Mouse (Mus musculus): ENCODE data around the gene Spaca3. TPM values are rescaled to one million over a fixed set of nuclear protein-coding genes. Genes with fewer than 3 reads are reported as not detected.

Gene Spaca3
- polyA plus RNA-seq, 1 experiment from 2014 or later = not detected

DNA sequence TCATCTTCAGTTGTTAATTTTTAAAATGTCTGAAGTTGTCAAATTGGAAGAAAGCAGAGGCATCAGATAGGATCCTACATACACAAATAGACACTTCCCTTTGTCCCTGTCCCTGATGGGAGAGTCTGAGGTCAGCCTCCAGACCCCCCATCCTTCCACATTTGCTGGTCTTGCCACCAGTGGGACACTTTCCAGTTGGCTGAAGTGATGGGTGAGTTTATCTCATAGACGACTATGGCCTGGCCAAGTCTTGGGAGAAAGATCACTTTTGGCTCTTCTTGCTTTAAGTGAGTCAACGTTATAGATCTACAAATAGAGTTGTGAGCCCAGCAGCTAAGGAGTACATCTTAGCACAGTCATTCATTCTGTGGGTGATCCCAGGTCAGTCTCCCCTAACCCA is 19.9 kb downstream of the Spaca3 start:
- Histone ChIP-seq H3K9ac (ENCODE audit: low read length) (no peak overlapping the region), H3K27me3 (ENCODE audit: control insufficient read depth, insufficient read depth, low read length) (no peaks in the 10 kb centered on the region), H3K9me3 (ENCODE audit: control insufficient read depth, low read length) (no peaks in the 10 kb centered on the region), H3K27ac (ENCODE audit: low read depth, low read length) (no peak overlapping the region), H3K4me3 (ENCODE audit: low read depth, low read length) (no peak overlapping the region), H3K4me1 (ENCODE audit: control insufficient read depth, insufficient read depth, low read length) (no peaks in the 10 kb centered on the region), H3K4me2 (ENCODE audit: low read depth) (no peak overlapping the region), H3K36me3 (ENCODE audit: control insufficient read depth, insufficient read depth, low read length) (no peaks in the 10 kb centered on the region)
- WGBS = 89% methylated on average over 2 of the region's 2 CpGs
- DNase-seq (ENCODE audit: low spot score) (no peak), ATAC-seq (ENCODE audit: insufficient read depth, low FRiP score, low TSS enrichment) (no peak)

GRCm38 (mm10) chr11:80882229-80882810 is 24.2 kb downstream of the Spaca3 start:
- no peak overlapping the region for H3K9ac ChIP-seq (ENCODE audit: low read length)
- DNase-seq (ENCODE audit: low spot score) (no peak), ATAC-seq (ENCODE audit: insufficient read depth, low FRiP score, low TSS enrichment) (no peak)
- no peaks in the 10 kb centered on the region for H3K9me3 ChIP-seq (ENCODE audit: control insufficient read depth, low read length)
- 90% methylated on average over 7 of the region's 7 CpGs for WGBS
- H3K36me3 ChIP-seq (ENCODE audit: control insufficient read depth, insufficient read depth, low read length) = no peaks in the 10 kb centered on the region
- H3K27me3 ChIP-seq (ENCODE audit: control insufficient read depth, insufficient read depth, low read length) = no peaks in the 10 kb centered on the region
- no peaks in the 10 kb centered on the region for H3K4me1 ChIP-seq (ENCODE audit: control insufficient read depth, insufficient read depth, low read length)
- no peak overlapping the region for H3K4me3 ChIP-seq (ENCODE audit: low read depth, low read length)
- no peak overlapping the region for H3K4me2 ChIP-seq (ENCODE audit: low read depth)
- H3K27ac ChIP-seq (ENCODE audit: low read depth, low read length) = no peak overlapping the region

GRCm38 (mm10) chr11:80884521-80885231 is 26.5 kb downstream of the Spaca3 start:
- Histone ChIP-seq H3K27me3 (ENCODE audit: control insufficient read depth, insufficient read depth, low read length) (no peaks in the 10 kb centered on the region), H3K36me3 (ENCODE audit: control insufficient read depth, insufficient read depth, low read length) (no peaks in the 10 kb centered on the region), H3K4me1 (ENCODE audit: control insufficient read depth, insufficient read depth, low read length) (no peaks in the 10 kb centered on the region), H3K27ac (ENCODE audit: low read depth, low read length) (no peak overlapping the region), H3K4me3 (ENCODE audit: low read depth, low read length) (no peak overlapping the region), H3K9me3 (ENCODE audit: control insufficient read depth, low read length) (no peaks in the 10 kb centered on the region), H3K4me2 (ENCODE audit: low read depth) (no peak overlapping the region), H3K9ac (ENCODE audit: low read length) (no peak overlapping the region)
- DNase-seq (ENCODE audit: low spot score) (no peak), ATAC-seq (ENCODE audit: insufficient read depth, low FRiP score, low TSS enrichment) (no peak)
- 90% methylated on average over 6 of the region's 6 CpGs for WGBS

DNA sequence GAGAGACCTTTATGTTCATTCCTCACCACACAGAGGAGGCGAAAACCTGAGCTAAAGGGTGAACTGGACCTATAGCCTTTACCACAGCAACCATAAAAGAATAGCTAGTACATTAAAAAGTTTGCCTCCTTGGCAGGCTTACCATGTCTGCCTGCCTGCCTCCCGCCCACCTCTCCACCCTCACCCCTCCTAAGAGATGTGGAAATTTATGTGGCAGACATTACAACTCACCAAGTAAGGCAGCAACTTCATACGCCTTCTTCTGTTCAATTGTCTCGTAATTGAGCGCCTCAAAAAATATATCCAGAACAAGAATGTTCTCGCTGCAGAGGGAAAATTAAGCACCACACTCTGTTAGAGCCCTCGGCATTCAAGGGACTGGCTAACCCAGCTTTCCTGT is 28.2 kb downstream of the Spaca3 start:
- DNase-seq (ENCODE audit: low spot score) (no peak), ATAC-seq (ENCODE audit: insufficient read depth, low FRiP score, low TSS enrichment) (no peak)
- Histone ChIP-seq H3K36me3 (ENCODE audit: control insufficient read depth, insufficient read depth, low read length) (no peaks in the 10 kb centered on the region), H3K9me3 (ENCODE audit: control insufficient read depth, low read length) (no peaks in the 10 kb centered on the region), H3K4me2 (ENCODE audit: low read depth) (no peak overlapping the region), H3K27ac (ENCODE audit: low read depth, low read length) (no peak overlapping the region), H3K27me3 (ENCODE audit: control insufficient read depth, insufficient read depth, low read length) (no peaks in the 10 kb centered on the region), H3K9ac (ENCODE audit: low read length) (no peak overlapping the region), H3K4me3 (ENCODE audit: low read depth, low read length) (no peak overlapping the region), H3K4me1 (ENCODE audit: control insufficient read depth, insufficient read depth, low read length) (no peaks in the 10 kb centered on the region)
- 84% methylated on average over 7 of the region's 7 CpGs for WGBS

DNA sequence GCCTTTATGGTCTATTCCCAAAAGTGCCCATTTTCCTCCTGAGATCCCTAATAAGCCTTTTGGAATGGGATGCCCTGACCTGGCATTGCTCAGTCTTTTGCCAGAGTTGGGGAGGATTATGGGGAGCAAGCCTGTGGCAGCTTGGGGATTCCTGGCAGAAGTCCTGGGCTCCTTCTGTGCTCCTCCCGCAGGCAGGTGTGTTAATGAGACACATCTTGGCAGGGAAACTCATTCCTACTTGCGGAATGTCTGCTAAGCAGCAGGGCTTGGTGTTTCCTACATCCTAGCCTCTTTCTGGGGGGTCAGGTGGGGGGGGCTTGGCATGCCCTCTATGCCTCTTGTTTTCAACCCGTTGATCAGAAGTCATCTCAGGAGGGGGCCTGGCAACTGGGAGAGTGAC is 28.9 kb downstream of the Spaca3 start:
- Histone ChIP-seq H3K4me1 (ENCODE audit: control insufficient read depth, insufficient read depth, low read length) (no peaks in the 10 kb centered on the region), H3K27me3 (ENCODE audit: control insufficient read depth, insufficient read depth, low read length) (no peaks in the 10 kb centered on the region), H3K4me2 (ENCODE audit: low read depth) (no peak overlapping the region), H3K9ac (ENCODE audit: low read length) (no peak overlapping the region), H3K9me3 (ENCODE audit: control insufficient read depth, low read length) (no peaks in the 10 kb centered on the region), H3K36me3 (ENCODE audit: control insufficient read depth, insufficient read depth, low read length) (no peaks in the 10 kb centered on the region), H3K27ac (ENCODE audit: low read depth, low read length) (no peak overlapping the region), H3K4me3 (ENCODE audit: low read depth, low read length) (no peak overlapping the region)
- no peak for ATAC-seq (ENCODE audit: insufficient read depth, low FRiP score, low TSS enrichment)
- WGBS = 66% methylated on average over 3 of the region's 3 CpGs
- DNase-seq (ENCODE audit: low spot score) = no peak

- Histone ChIP-seq H3K27ac (ENCODE audit: low read depth, low read length) (no peak overlapping the region), H3K9ac (ENCODE audit: low read length) (no peak overlapping the region), H3K9me3 (ENCODE audit: control insufficient read depth, low read length) (no peaks in the 10 kb centered on the region), H3K36me3 (ENCODE audit: control insufficient read depth, insufficient read depth, low read length) (no peaks in the 10 kb centered on the region), H3K27me3 (ENCODE audit: control insufficient read depth, insufficient read depth, low read length) (no peaks in the 10 kb centered on the region), H3K4me3 (ENCODE audit: low read depth, low read length) (no peak overlapping the region), H3K4me2 (ENCODE audit: low read depth) (no peak overlapping the region), H3K4me1 (ENCODE audit: control insufficient read depth, insufficient read depth, low read length) (no peaks in the 10 kb centered on the region)
- no peak for DNase-seq (ENCODE audit: low spot score)
- ATAC-seq (ENCODE audit: insufficient read depth, low FRiP score, low TSS enrichment) = no peak
- 5% methylated on average over 7 of the region's 7 CpGs for WGBS
Observed at GRCm38 (mm10) chr11:80889336-80890063, 31.3 kb downstream of the Spaca3 start.

GRCm38 (mm10) chr11:80895853-80896252 is 37.7 kb downstream of the Spaca3 start:
- H3K4me3 ChIP-seq (ENCODE audit: low read depth, low read length) = no peak overlapping the region
- no peak overlapping the region for H3K27ac ChIP-seq (ENCODE audit: low read depth, low read length)
- WGBS = 94% methylated on average over 3 of the region's 3 CpGs
- ATAC-seq (ENCODE audit: insufficient read depth, low FRiP score, low TSS enrichment) = no peak
- H3K36me3 ChIP-seq (ENCODE audit: control insufficient read depth, insufficient read depth, low read length) = no peaks in the 10 kb centered on the region
- H3K4me2 ChIP-seq (ENCODE audit: low read depth) = no peak overlapping the region
- no peaks in the 10 kb centered on the region for H3K4me1 ChIP-seq (ENCODE audit: control insufficient read depth, insufficient read depth, low read length)
- DNase-seq (ENCODE audit: low spot score) = no peak
- H3K9ac ChIP-seq (ENCODE audit: low read length) = no peak overlapping the region
- H3K9me3 ChIP-seq (ENCODE audit: control insufficient read depth, low read length) = no peaks in the 10 kb centered on the region
- H3K27me3 ChIP-seq (ENCODE audit: control insufficient read depth, insufficient read depth, low read length) = no peaks in the 10 kb centered on the region

DNA sequence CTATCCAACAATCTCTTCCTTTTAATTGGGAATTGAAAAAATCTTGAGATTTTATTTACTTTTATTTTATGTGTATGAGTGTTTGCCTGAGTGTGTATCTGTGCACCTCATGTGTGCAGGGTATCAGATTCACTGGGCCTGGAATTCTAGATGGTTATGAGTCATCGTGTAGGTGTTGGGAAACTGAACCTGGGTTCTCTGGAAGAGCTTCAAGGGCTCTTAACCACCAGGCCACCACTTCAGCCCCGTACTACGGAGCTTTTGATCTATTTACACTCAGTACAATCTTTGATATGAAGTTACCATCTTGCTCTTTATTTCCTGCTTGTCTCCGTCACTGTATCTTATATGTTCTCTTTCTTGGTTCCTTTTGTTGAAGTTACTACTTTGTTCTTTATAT is 42.4 kb downstream of the Spaca3 start:
- Histone ChIP-seq H3K36me3 (ENCODE audit: control insufficient read depth, insufficient read depth, low read length) (no peaks in the 10 kb centered on the region), H3K9me3 (ENCODE audit: control insufficient read depth, low read length) (no peaks in the 10 kb centered on the region), H3K4me3 (ENCODE audit: low read depth, low read length) (no peak overlapping the region), H3K27me3 (ENCODE audit: control insufficient read depth, insufficient read depth, low read length) (no peaks in the 10 kb centered on the region), H3K4me2 (ENCODE audit: low read depth) (no peak overlapping the region), H3K9ac (ENCODE audit: low read length) (no peak overlapping the region), H3K27ac (ENCODE audit: low read depth, low read length) (no peak overlapping the region), H3K4me1 (ENCODE audit: control insufficient read depth, insufficient read depth, low read length) (no peaks in the 10 kb centered on the region)
- DNase-seq (ENCODE audit: low spot score) (no peak), ATAC-seq (ENCODE audit: insufficient read depth, low FRiP score, low TSS enrichment) (no peak)
- 87% methylated on average over 4 of the region's 4 CpGs for WGBS

GRCm38 (mm10) chr11:80902664-80903063 is 44.5 kb downstream of the Spaca3 start:
- Histone ChIP-seq H3K9me3 (ENCODE audit: control insufficient read depth, low read length) (no peaks in the 10 kb centered on the region), H3K27ac (ENCODE audit: low read depth, low read length) (no peak overlapping the region), H3K4me3 (ENCODE audit: low read depth, low read length) (no peak overlapping the region), H3K36me3 (ENCODE audit: control insufficient read depth, insufficient read depth, low read length) (no peaks in the 10 kb centered on the region), H3K4me2 (ENCODE audit: low read depth) (no peak overlapping the region), H3K27me3 (ENCODE audit: control insufficient read depth, insufficient read depth, low read length) (no peaks in the 10 kb centered on the region), H3K9ac (ENCODE audit: low read length) (no peak overlapping the region), H3K4me1 (ENCODE audit: control insufficient read depth, insufficient read depth, low read length) (no peaks in the 10 kb centered on the region)
- no peak for ATAC-seq (ENCODE audit: insufficient read depth, low FRiP score, low TSS enrichment)
- no peak for DNase-seq (ENCODE audit: low spot score)
- 45% methylated on average over 7 of the region's 7 CpGs for WGBS

Data from neural tube, embryonic 11.5 days (tissue).